Mouse (Mus musculus) lung, embryonic 14.5 days (tissue): ENCODE measurements at regions not wholly inside any gene's neighbourhood (a gene's known extent, or its start where the extent isn't known, plus 50 kb on each side); places are given as distances from the start of the nearest gene placed in this dataset.

Source experiments
- ATAC-seq: fragments of 200-750 bp; cut with Nextera tagmentation; 2 replicates; pipeline ENCODE4 v1.8.0; 2017; ENCODE audit warnings: mild to moderate bottlenecking, moderate TSS enrichment, moderate library complexity; ENCODE audit not compliant: insufficient read depth
- DNase-seq: peaks from one replicate; pipeline ENCODE4 v3.0.0-alpha.2; 2015
- H3K27ac ChIP-seq: fragments of 300-500 bp; sonication (generic); 2 replicates; pipeline ENCODE4 v1.5.1; 2014; ENCODE audit warnings: low read depth, mild to moderate bottlenecking, moderate library complexity
- H3K27me3 ChIP-seq: fragments of 300-500 bp; sonication (generic); 2 replicates; pipeline ENCODE4 v1.6.1; 2014; ENCODE audit warnings: low read length, control low read depth; ENCODE audit not compliant: insufficient read depth
- H3K36me3 ChIP-seq: fragments of 300-500 bp; sonication (generic); 2 replicates; pipeline ENCODE4 v1.6.1; 2014; ENCODE audit warnings: control low read depth; ENCODE audit not compliant: insufficient read depth
- H3K4me1 ChIP-seq: fragments of 300-500 bp; sonication (generic); 2 replicates; pipeline ENCODE4 v1.6.1; 2014; ENCODE audit warnings: antibody characterized with exemption, control low read depth; ENCODE audit not compliant: insufficient read depth
- H3K4me2 ChIP-seq: fragments of 300-500 bp; sonication (generic); 2 replicates; pipeline ENCODE4 v1.6.1; 2014; ENCODE audit warnings: mild to moderate bottlenecking
- H3K4me3 ChIP-seq: fragments of 300-500 bp; sonication (generic); 2 replicates; pipeline ENCODE4 v1.5.1; 2014; ENCODE audit warnings: low read depth, low read length
- H3K9ac ChIP-seq: fragments of 300-500 bp; sonication (generic); 2 replicates; pipeline ENCODE4 v1.6.1; 2014
- H3K9me3 ChIP-seq: fragments of 300-500 bp; sonication (generic); 2 replicates; pipeline ENCODE4 v1.6.1; 2016; ENCODE audit warnings: low read depth, low read length, control low read depth
- CTCF ChIP-seq: IDR thresholded peaks from 2 replicates; pipeline ENCODE4 v1.5.1; 2016; ENCODE audit warnings: antibody characterized with exemption, low read depth
- WGBS: fragments of 180-500 bp; shearing (Covaris S2); extraction: QIAGEN DNeasy Blood & Tissue Kit; methylation state at CpG from one replicate; pipeline ENCODE4 v1.1.7; 2014; 5-methylcytosine and 5-hydroxymethylcytosine counted together

DNA sequence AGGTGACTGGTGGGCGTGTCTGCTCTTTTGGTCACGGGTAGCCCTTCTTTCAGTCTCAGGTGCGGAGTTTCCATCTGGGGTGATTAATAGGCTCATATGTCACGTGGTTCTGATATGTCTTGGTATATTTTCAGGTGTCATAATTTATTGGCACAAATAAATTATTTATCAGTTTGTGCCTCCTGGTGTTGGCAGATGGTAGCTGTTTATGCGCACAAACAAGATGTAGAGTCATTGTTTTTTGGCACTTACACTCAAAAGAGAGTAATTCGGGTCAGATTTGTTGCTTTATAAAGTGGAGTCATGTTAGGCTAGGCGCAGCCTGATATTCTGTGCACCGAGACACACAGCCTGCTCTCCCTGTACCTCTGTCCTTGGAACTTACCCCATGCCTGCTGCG is 169.0 kb upstream of the 1700066M21Rik start:
- 73% methylated on average over 9 of the region's 9 CpGs for WGBS
- no peak overlapping the region for H3K4me3 ChIP-seq

DNA sequence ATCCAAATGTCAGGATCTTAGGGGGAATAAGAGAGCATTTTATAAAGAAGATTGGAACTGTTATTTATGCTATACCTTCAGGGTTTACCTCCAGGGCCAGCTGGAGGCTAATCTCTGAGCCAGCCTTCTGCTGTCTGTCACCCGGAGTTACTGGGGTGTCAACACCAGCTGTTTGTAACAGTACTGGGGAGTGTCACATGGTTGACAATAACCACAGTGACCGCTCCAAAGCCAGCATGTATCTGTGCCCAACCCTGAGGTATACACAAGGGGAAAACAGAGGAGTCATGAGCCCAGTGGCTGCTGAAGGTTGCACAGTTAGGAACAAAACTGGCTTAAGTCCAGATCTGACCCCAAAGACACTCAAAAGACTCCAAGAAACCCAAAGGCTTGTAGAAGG is 168.1 kb upstream of the 1700066M21Rik start:
- DNase-seq (no peak), ATAC-seq (no peak)
- Histone ChIP-seq H3K4me3 (no peak overlapping the region), H3K27me3 (no peaks in the 10 kb centered on the region), H3K9me3 (no peaks in the 10 kb centered on the region), H3K4me1 (peaks cover 1% of the 10 kb centered on the region; the same call in 1 of the 2 replicates), H3K27ac (no peak overlapping the region), H3K9ac (no peak overlapping the region), H3K4me2 (no peak overlapping the region), H3K36me3 (no peaks in the 10 kb centered on the region)
- no peak for TF ChIP-seq CTCF
- 53% methylated on average over 2 of the region's 2 CpGs for WGBS

More for the DNA sequence above, 169.0 kb upstream of the 1700066M21Rik start:
- Histone ChIP-seq H3K27me3 (no peaks in the 10 kb centered on the region), H3K9ac (no peak overlapping the region), H3K27ac (no peak overlapping the region), H3K4me2 (no peak overlapping the region), H3K4me1 (no peaks in the 10 kb centered on the region), H3K9me3 (no peaks in the 10 kb centered on the region), H3K36me3 (no peaks in the 10 kb centered on the region)
- DNase-seq: no peak
- no peak for TF ChIP-seq CTCF
- ATAC-seq: no peak

DNA sequence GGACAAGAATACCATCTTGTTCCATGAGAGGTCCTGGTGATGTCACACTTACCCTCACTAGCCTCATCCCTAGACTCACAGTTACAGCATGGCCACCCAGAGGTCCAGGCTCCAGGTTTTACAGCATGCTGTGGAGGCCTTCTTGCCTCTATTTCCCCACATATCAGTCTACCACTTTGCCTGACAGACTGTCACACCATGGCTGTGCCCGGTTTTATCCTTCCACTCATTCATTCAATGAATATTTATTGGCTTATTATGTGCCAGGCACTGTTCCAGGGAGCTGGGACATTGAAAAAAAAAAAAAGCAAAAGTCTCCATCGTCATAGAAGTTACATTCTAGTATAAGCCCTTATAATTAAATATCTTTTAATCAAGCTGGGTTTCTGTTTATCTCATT is 166.4 kb upstream of the 1700066M21Rik start:
- TF ChIP-seq CTCF: no peak
- no peak overlapping the region for H3K9ac ChIP-seq
- DNase-seq: no peak
- H3K27me3 ChIP-seq: no peaks in the 10 kb centered on the region
- no peaks in the 10 kb centered on the region for H3K9me3 ChIP-seq
- H3K36me3 ChIP-seq: no peaks in the 10 kb centered on the region
- no peak overlapping the region for H3K4me2 ChIP-seq
- no peak overlapping the region for H3K27ac ChIP-seq
- H3K4me3 ChIP-seq: no peak overlapping the region
- WGBS: 65% methylated on average over 2 of the region's 2 CpGs
- H3K4me1 ChIP-seq: peaks cover 4% of the 10 kb centered on the region; the same call in 1 of the 2 replicates
- no peak for ATAC-seq

DNA sequence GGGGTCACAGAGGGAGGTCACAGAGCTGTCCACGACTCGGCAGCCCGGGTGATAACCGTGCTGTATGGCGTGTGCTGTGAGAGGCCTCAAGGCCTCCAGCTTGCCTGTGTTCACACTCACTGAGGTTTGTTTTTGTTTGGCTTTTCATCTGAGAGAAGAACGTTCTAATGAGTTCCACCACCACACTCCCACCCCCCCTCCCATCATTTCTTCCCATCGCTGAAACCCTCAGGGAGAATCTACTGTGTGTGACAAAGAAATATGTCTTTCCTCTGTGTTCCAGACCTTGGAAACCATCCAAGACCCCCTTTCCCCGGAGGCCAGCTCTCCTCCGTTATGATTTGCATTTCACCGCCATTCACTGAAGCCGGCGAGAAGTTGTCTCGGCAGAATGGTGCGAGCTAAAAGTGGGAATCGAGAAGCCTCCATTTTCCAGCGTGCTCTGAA is 164.0 kb upstream of the 1700066M21Rik start:
- H3K4me3 ChIP-seq: no peak overlapping the region
- H3K9ac ChIP-seq: no peak overlapping the region
- peak; percentile 89 for ATAC-seq
- no peak for TF ChIP-seq CTCF
- H3K27ac ChIP-seq: no peak overlapping the region; the same call in 1 of the 2 replicates
- peak; percentile 90 for DNase-seq
- H3K36me3 ChIP-seq: no peaks in the 10 kb centered on the region
- H3K27me3 ChIP-seq: no peaks in the 10 kb centered on the region
- H3K4me2 ChIP-seq: peak overlapping the region; percentile 46
- no peaks in the 10 kb centered on the region for H3K9me3 ChIP-seq
- WGBS: 28% methylated on average over 16 of the region's 16 CpGs
- H3K4me1 ChIP-seq: peaks cover 4% of the 10 kb centered on the region; the same call in 1 of the 2 replicates

DNA sequence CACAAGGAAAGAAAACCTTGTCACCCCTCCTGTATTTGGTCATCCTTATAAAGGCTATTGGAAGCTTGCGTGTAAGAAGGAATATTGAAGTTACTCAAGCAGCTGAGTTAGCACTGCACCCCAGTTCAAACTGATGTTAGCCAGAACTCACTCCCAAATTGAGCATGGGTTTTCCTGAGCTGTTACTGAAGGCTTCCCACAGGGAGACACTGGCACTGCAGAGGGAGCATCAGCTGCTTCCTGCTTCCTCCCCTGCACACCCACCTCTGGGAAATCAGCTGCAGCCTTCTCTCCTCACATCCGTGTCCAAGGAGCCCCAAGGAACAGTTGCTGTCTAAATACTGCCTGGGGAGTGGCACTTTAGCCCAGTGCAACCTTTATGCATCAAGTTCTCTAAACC is 163.2 kb upstream of the 1700066M21Rik start:
- Histone ChIP-seq H3K4me2 (no peak overlapping the region), H3K36me3 (no peaks in the 10 kb centered on the region), H3K27me3 (no peaks in the 10 kb centered on the region), H3K9ac (no peak overlapping the region), H3K4me3 (no peak overlapping the region), H3K4me1 (peaks cover 4% of the 10 kb centered on the region; the same call in 1 of the 2 replicates), H3K27ac (no peak overlapping the region), H3K9me3 (no peaks in the 10 kb centered on the region)
- no peak for TF ChIP-seq CTCF
- WGBS: 47% methylated on average over 2 of the region's 2 CpGs
- no peak for DNase-seq
- ATAC-seq: no peak

DNA sequence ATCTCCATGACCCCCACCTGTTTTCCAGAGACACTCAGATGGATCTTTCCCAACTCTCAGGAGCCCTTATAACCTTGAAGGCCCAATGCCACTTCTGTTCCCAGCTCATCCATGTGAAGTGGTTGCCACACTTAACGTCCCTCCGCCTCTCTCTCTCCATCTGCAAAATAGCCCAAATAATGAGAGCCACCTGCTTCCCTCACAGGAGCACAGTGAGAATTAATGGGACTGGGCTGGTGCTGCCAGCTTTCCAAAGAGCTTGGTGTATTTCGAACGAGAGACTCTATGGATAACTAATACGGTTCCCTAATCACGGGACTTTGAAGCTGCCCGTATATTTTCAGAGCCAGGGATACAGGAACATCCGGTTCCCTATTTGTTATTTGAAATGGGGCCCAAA is 159.8 kb upstream of the 1700066M21Rik start:
- Histone ChIP-seq H3K9ac (no peak overlapping the region), H3K36me3 (no peaks in the 10 kb centered on the region), H3K9me3 (no peaks in the 10 kb centered on the region), H3K4me1 (peaks cover 4% of the 10 kb centered on the region; the same call in 1 of the 2 replicates), H3K4me3 (no peak overlapping the region), H3K27me3 (no peaks in the 10 kb centered on the region), H3K27ac (no peak overlapping the region), H3K4me2 (no peak overlapping the region)
- no peak for DNase-seq
- 70% methylated on average over 8 of the region's 8 CpGs for WGBS
- TF ChIP-seq CTCF: no peak
- no peak for ATAC-seq

DNA sequence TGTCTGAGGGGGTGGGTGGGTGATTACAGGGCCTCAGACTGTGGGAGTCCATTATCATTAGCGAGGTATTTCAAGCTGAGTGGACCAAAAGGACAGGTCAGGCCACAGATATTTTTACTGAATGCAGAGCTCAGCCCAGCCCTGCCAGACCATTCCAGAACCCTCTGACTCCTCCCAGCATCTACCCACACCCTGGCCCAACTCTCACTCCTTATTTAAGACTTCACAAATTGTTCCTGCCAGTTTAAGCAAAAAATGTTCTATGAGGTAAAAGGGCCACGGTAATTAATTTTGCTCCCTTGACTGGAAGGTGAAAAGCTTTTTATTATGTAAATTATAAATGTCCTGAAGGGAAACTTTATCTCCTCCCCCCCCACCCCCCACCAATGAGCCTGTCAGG is 159.3 kb upstream of the 1700066M21Rik start:
- no peaks in the 10 kb centered on the region for H3K27me3 ChIP-seq
- H3K9me3 ChIP-seq: no peaks in the 10 kb centered on the region
- H3K9ac ChIP-seq: no peak overlapping the region
- DNase-seq: no peak
- no peak for TF ChIP-seq CTCF
- H3K36me3 ChIP-seq: no peaks in the 10 kb centered on the region
- ATAC-seq: no peak
- H3K4me1 ChIP-seq: peaks cover 4% of the 10 kb centered on the region; the same call in 1 of the 2 replicates
- no peak overlapping the region for H3K27ac ChIP-seq
- no peak overlapping the region for H3K4me3 ChIP-seq
- H3K4me2 ChIP-seq: no peak overlapping the region
- 60% methylated on average over 2 of the region's 2 CpGs for WGBS

DNA sequence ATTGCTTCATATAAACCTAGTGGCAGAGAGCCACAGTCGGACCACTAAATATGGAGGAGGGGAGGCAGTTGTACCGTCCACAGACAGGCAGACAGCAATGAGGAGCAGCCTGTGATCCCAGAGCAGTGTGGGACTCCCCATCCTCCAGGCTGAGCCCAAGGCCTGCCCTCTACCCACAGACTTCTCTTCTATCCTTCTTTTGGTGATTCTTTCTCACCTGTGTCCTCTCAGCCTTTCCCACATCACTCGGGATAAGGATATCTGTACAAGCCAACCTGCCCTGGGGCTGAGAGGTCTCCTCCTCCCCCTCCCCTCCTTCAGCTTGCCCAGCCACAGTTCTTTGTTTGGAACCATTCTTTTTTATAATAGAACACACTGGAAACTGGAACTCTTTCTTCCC is 158.8 kb upstream of the 1700066M21Rik start:
- no peaks in the 10 kb centered on the region for H3K27me3 ChIP-seq
- no peaks in the 10 kb centered on the region for H3K36me3 ChIP-seq
- H3K9ac ChIP-seq: no peak overlapping the region
- WGBS: 43% methylated on average over 3 of the region's 3 CpGs
- ATAC-seq: no peak
- no peak for DNase-seq
- no peaks in the 10 kb centered on the region for H3K9me3 ChIP-seq
- TF ChIP-seq CTCF: no peak
- peaks cover 4% of the 10 kb centered on the region; the same call in 1 of the 2 replicates for H3K4me1 ChIP-seq
- no peak overlapping the region for H3K4me3 ChIP-seq
- no peak overlapping the region for H3K4me2 ChIP-seq
- no peak overlapping the region for H3K27ac ChIP-seq
